Mouse (Mus musculus): Measurements from ENCODE around the gene Gm7168.
"Not testable (repeated sequence)": the region's sequence is repeated elsewhere in the genome, so short reads cannot be mapped to it uniquely, and the experiment has no call there.

Gene Gm7168

DNA sequence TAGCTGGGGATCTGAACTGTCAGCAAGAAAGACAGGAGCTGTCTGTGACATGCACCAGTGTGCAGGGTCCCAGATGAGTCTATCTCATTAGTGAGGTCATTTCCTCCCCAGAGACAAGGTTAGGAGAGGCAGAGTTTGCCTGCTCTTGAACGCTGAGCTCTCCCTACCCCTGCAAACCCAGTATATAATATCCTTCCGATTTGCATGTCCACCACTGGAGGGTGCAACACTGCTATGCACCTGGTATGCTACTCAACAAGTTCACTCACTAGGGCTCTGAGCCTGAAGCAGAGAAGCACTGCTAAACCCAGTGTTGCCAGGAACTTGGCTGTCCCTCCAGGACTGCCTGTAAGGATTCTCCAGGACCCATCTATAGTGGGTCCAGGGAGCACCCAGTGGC lies 45.3 kb downstream of the Gm7168 start:
- DNase-seq (ENCODE audit: low spot score): not testable (repeated sequence)
